ENCODE assay signal across 20 mouse cellular contexts in the genomic region with DNA sequence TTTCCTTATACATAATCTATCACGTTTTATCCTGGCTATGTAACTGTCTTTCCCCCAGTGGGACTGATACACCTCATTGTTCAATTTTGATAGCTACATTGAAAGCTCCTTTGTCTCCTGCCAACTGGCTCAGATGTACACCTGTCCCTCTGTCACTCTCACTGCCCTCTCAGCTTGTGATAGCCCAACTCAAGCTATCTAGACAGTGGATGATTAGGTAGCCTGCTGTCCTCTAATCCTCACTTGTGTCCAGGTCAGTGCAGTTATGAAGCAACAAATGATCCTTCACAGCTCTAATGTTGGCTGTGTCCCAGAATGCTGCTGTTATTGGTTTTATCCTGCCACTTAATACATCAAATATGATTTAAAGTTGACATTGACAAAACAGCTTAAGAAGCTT.
DNase-seq lines count a peak whose midpoint lies in the region; ATAC-seq and TF ChIP-seq lines count a peak whose summit lies in the region.
"Had no signal": no experiment of that assay in that cellular context is flagged by ENCODE, and none has a peak within 500 bp of the region (broad histone marks: within the 10 kb centered on the region; RNA-seq: fewer than 3 reads in every experiment).

No protein-coding gene starts in this region.

- no peak for DNase-seq in cerebellum, postnatal 4 days (ENCODE audit: low spot score in 2 of 2)
- peak; percentile 9 for DNase-seq in left cerebral cortex, postnatal 4 days
- DNase-seq in left cerebral cortex, adult 2 months (ENCODE audit: extremely low spot score in 1 of 2, low spot score in 2 of 2): no peak
- peak; percentile 57 for DNase-seq in cerebellum, adult 9-10 months
- peak; percentile 7 to 19 for DNase-seq in cerebellum, postnatal 25 days
- no peak for DNase-seq in heart, adult 8-10 months (ENCODE audit: low spot score)
- DNase-seq: adrenal gland, adult 8-10 months; adrenal gland, postnatal 36 days; B cell, adult 2 months; gastrocnemius, postnatal 36 days; heart, adult 11 months; heart, postnatal 10 days; heart, postnatal 4 days had no signal

- intact Hi-C loops in left cerebral cortex, postnatal 4 days (cut with DNase I): no loop called here
- intact Hi-C loops in left cerebral cortex, adult 2 months (cut with DNase I): no loop called here

- no peak for TF ChIP-seq CTCF in left cerebral cortex, adult 2 months (IDR thresholded peaks at IDR 0.05)

- no peak overlapping the region for H3K27ac ChIP-seq in left cerebral cortex, adult 2 months
- H3K27ac ChIP-seq: embryonic facial prominence, embryonic 12.5 days; forebrain, embryonic 15.5 days; heart, embryonic 10.5 days; hindbrain, embryonic 13.5 days; intestine, embryonic 15.5 days had no signal

- no peak overlapping the region for H3K4me3 ChIP-seq in left cerebral cortex, adult 2 months
- H3K4me3 ChIP-seq: embryonic facial prominence, embryonic 12.5 days; forebrain, embryonic 15.5 days; heart, embryonic 10.5 days; hindbrain, embryonic 13.5 days; intestine, embryonic 15.5 days had no signal

- peak; percentile 89 for ATAC-seq in cerebellum, adult (ENCODE audit: insufficient number of reproducible peaks, low FRiP score, low TSS enrichment)
- ATAC-seq: CD4-positive, CD25-positive, alpha-beta regulatory T cell, adult 4 months; forebrain, embryonic 15.5 days; intestine, embryonic 15.5 days had no signal

Comparison
In these comparisons a context has a peak if more than half of its experiments do, and no peak if none do; other contexts are left out.
1. DNase-seq: peak in left cerebral cortex, postnatal 4 days (single experiment), cerebellum, adult 9-10 months (single experiment) and cerebellum, postnatal 25 days (2 of 2); none in cerebellum, postnatal 4 days (0 of 2), left cerebral cortex, adult 2 months (0 of 2) and heart, adult 8-10 months (single experiment).